Mouse (Mus musculus) MEL (cell line): ENCODE data around the gene Sept9. TPM values are rescaled to one million over a fixed set of nuclear protein-coding genes. Genes with fewer than 3 reads are reported as not detected.

Experiments used
- DNase-seq: peaks from one replicate; pipeline ENCODE4 v3.0.0; 2011; ENCODE audit warnings: low read depth, low spot score
- H3K27ac ChIP-seq: 2 replicates; pipeline ENCODE4 v1.5.1; 2012; ENCODE audit warnings: low read depth, mild to moderate bottlenecking, control low read depth, low read length, moderate library complexity; ENCODE audit not compliant: control insufficient read depth
- H3K27me3 ChIP-seq, 2 experiments: fragments of 150-350 bp in 1 of 2; sonication (generic) in 1 of 2; 2 replicates each; pipeline ENCODE4 v1.6.1; 2012; ENCODE audit warnings: low read length in 2 of 2, mild to moderate bottlenecking in 2 of 2, improper control_type of control experiment in 1 of 2, moderate library complexity in 1 of 2; ENCODE audit not compliant: insufficient read depth in 2 of 2, control insufficient read depth in 1 of 2
- H3K36me3 ChIP-seq, 2 experiments: 2 replicates each; pipeline ENCODE4 v1.6.1; 2012 to 2014; ENCODE audit warnings: low read length in 2 of 2, improper control_type of control experiment in 1 of 2, inconsistent platforms in 1 of 2, mild to moderate bottlenecking in 1 of 2; ENCODE audit not compliant: insufficient read depth in 2 of 2, control insufficient read depth in 1 of 2
- H3K4me1 ChIP-seq, 2 experiments: fragments of 150-350 bp in 1 of 2; sonication (generic) in 1 of 2; 2 replicates each; pipeline ENCODE4 v1.6.1; 2012; ENCODE audit warnings: low read length in 2 of 2, improper control_type of control experiment in 1 of 2, mild to moderate bottlenecking in 1 of 2; ENCODE audit not compliant: insufficient read depth in 2 of 2, control insufficient read depth in 1 of 2
- H3K4me3 ChIP-seq, 2 experiments: fragments of 150-350 bp in 1 of 2; sonication (generic) in 1 of 2; 2 replicates each; pipeline ENCODE4 v1.5.1; 2012; ENCODE audit warnings: low read depth in 2 of 2, low read length in 2 of 2, mild to moderate bottlenecking in 2 of 2, moderate library complexity in 2 of 2, control low read depth in 1 of 2, improper control_type of control experiment in 1 of 2; ENCODE audit not compliant: control insufficient read depth in 1 of 2, insufficient read depth in 1 of 2
- H3K79me2 ChIP-seq: 2 replicates; pipeline ENCODE4 v1.6.1; 2012; ENCODE audit warnings: mild to moderate bottlenecking, low read length, moderate library complexity; ENCODE audit not compliant: control insufficient read depth, poor library complexity, insufficient read depth
- H3K9ac ChIP-seq: 2 replicates; pipeline ENCODE4 v1.6.1; 2012; ENCODE audit warnings: low read depth, mild to moderate bottlenecking, control low read depth, low read length, moderate library complexity; ENCODE audit not compliant: control insufficient read depth, poor library complexity, severe bottlenecking
- H3K9me3 ChIP-seq: fragments of 150-350 bp; sonication (generic); replicated peaks from 2 replicates; pipeline ENCODE4 v1.6.1; 2012; ENCODE audit warnings: mild to moderate bottlenecking, low read length, improper control_type of control experiment, moderate library complexity; ENCODE audit not compliant: insufficient read depth
- BHLHE40 ChIP-seq: IDR thresholded peaks from 2 replicates; pipeline ENCODE4 v1.6.1; 2012; ENCODE audit warnings: low read depth, mild to moderate bottlenecking, inconsistent platforms, low read length, improper control_type of control experiment, borderline replicate concordance
- CHD1 ChIP-seq: IDR thresholded peaks from 2 replicates; pipeline ENCODE4 v1.6.1; 2012; ENCODE audit warnings: low read depth, mild to moderate bottlenecking, inconsistent platforms, low read length, improper control_type of control experiment
- CHD2 ChIP-seq: IDR thresholded peaks from 2 replicates; pipeline ENCODE4 v1.6.1; 2011; ENCODE audit warnings: low read length, improper control_type of control experiment
- E2F4 ChIP-seq: IDR thresholded peaks from 2 replicates; pipeline ENCODE4 v1.6.1; 2011; ENCODE audit warnings: low read depth, low read length, improper control_type of control experiment, borderline replicate concordance
- ELF1 ChIP-seq: IDR thresholded peaks from 2 replicates; pipeline ENCODE4 v1.6.1; 2014; ENCODE audit warnings: low read depth, mild to moderate bottlenecking, inconsistent platforms, low read length, improper control_type of control experiment, moderate library complexity
- EP300 ChIP-seq, 2 experiments: IDR thresholded peaks; 2 replicates each; pipeline ENCODE4 v1.6.1; 2011; ENCODE audit warnings: improper control_type of control experiment in 2 of 2, low read length in 2 of 2, low read depth in 1 of 2, mild to moderate bottlenecking in 1 of 2
- GABPA ChIP-seq: IDR thresholded peaks from 2 replicates; pipeline ENCODE4 v1.6.1; 2012; ENCODE audit warnings: low read depth, mild to moderate bottlenecking, inconsistent platforms, low read length, improper control_type of control experiment, moderate library complexity
- HCFC1 ChIP-seq: IDR thresholded peaks from 2 replicates; pipeline ENCODE4 v1.6.1; 2012; ENCODE audit warnings: low read depth, mild to moderate bottlenecking, inconsistent platforms, low read length, improper control_type of control experiment, moderate library complexity
- JUND ChIP-seq: IDR thresholded peaks from 2 replicates; pipeline ENCODE4 v1.6.1; 2011; ENCODE audit warnings: low read depth, mild to moderate bottlenecking, improper control_type of control experiment, low read length
- MAFK ChIP-seq: IDR thresholded peaks from 2 replicates; pipeline ENCODE4 v1.6.1; 2011; ENCODE audit warnings: low read depth, mild to moderate bottlenecking, low read length, improper control_type of control experiment, borderline replicate concordance
- MAX ChIP-seq: IDR thresholded peaks from 2 replicates; pipeline ENCODE4 v1.6.1; 2011; ENCODE audit warnings: low read length, improper control_type of control experiment
- MEF2A ChIP-seq: IDR thresholded peaks from 2 replicates; pipeline ENCODE4 v1.6.1; 2014; ENCODE audit warnings: low read depth, mild to moderate bottlenecking, inconsistent platforms, low read length, improper control_type of control experiment; ENCODE audit not compliant: poor library complexity, insufficient replicate concordance, severe bottlenecking; ENCODE audit errors: extremely low read depth
- MYB ChIP-seq: IDR thresholded peaks from 2 replicates; pipeline ENCODE4 v1.6.1; 2011; ENCODE audit warnings: mild to moderate bottlenecking, low read depth, low read length, improper control_type of control experiment
- MYC ChIP-seq: IDR thresholded peaks from 2 replicates; pipeline ENCODE4 v1.6.1; 2011; ENCODE audit warnings: low read depth, mild to moderate bottlenecking, low read length, improper control_type of control experiment, moderate library complexity
- NRF1 ChIP-seq: IDR thresholded peaks from 2 replicates; pipeline ENCODE4 v1.6.1; 2014; ENCODE audit warnings: low read depth, mild to moderate bottlenecking, inconsistent platforms, low read length, improper control_type of control experiment, moderate library complexity; ENCODE audit not compliant: poor library complexity, insufficient read depth, severe bottlenecking
- POLR2A ChIP-seq, 2 experiments: IDR thresholded peaks; 2 replicates each; pipeline ENCODE4 v1.6.1; 2011 to 2012; ENCODE audit warnings: low read length in 2 of 2, mild to moderate bottlenecking in 2 of 2, control low read depth in 1 of 2, improper control_type of control experiment in 1 of 2, low read depth in 1 of 2, moderate library complexity in 1 of 2; ENCODE audit not compliant: control insufficient read depth in 1 of 2, insufficient read depth in 1 of 2, poor library complexity in 1 of 2
- POLR2AphosphoS5 ChIP-seq: IDR thresholded peaks from 2 replicates; pipeline ENCODE4 v1.6.1; 2012; ENCODE audit warnings: low read depth, borderline replicate concordance, mild to moderate bottlenecking, inconsistent platforms, low read length, moderate library complexity, mixed read lengths
- RCOR1 ChIP-seq: IDR thresholded peaks from 2 replicates; pipeline ENCODE4 v1.6.1; 2012; ENCODE audit warnings: low read depth, mild to moderate bottlenecking, inconsistent platforms, low read length, improper control_type of control experiment
- SIN3A ChIP-seq: IDR thresholded peaks from 2 replicates; pipeline ENCODE4 v1.6.1; 2012; ENCODE audit warnings: low read length, improper control_type of control experiment, inconsistent platforms
- TCF12 ChIP-seq: IDR thresholded peaks from 2 replicates; pipeline ENCODE4 v1.6.1; 2014; ENCODE audit warnings: low read depth, mild to moderate bottlenecking, inconsistent platforms, low read length, improper control_type of control experiment, moderate library complexity
- USF2 ChIP-seq, 2 experiments: IDR thresholded peaks; 2 replicates each; pipeline ENCODE4 v1.6.1; 2011 to 2012; ENCODE audit warnings: improper control_type of control experiment in 2 of 2, low read length in 2 of 2, borderline replicate concordance in 1 of 2, inconsistent platforms in 1 of 2, low read depth in 1 of 2, mild to moderate bottlenecking in 1 of 2; ENCODE audit not compliant: insufficient read depth in 1 of 2
- ZMIZ1 ChIP-seq: IDR thresholded peaks from 2 replicates; pipeline ENCODE4 v1.6.1; 2012; ENCODE audit warnings: low read depth, mild to moderate bottlenecking, inconsistent platforms, low read length, improper control_type of control experiment, moderate library complexity
- ZNF384 ChIP-seq: IDR thresholded peaks from 2 replicates; pipeline ENCODE4 v1.6.1; 2012; ENCODE audit warnings: low read depth, mild to moderate bottlenecking, inconsistent platforms, low read length, improper control_type of control experiment
- polyA plus RNA-seq, 2 experiments: library from polyadenylated mRNA; stranded (reverse) in 1 of 2; unstranded in 1 of 2; fragments of >175 nt in 1 of 2; fragments of >200 nt in 1 of 2; gene quantifications; 2 replicates each; pipeline versions ENCODE4 v1.2.1 to v1.2.4; 2012; ENCODE audit warnings: low replicate concordance in 2 of 2, low read depth in 1 of 2; ENCODE audit not compliant: insufficient read length in 2 of 2, insufficient read depth in 1 of 2, missing spikeins in 1 of 2
- total RNA-seq: library from RNA; depleted of rRNA; stranded (reverse); fragments of 300-350 nt; gene quantifications from 2 replicates; pipeline ENCODE4 v1.2.3, GENCODE M21; 2012

Gene Sept9
- total and polyA plus RNA-seq, 3 experiments = 49.7 to 196 (median 163) TPM

- no peak overlapping the region for H3K27ac ChIP-seq
- no peak for DNase-seq
- no peaks in the 10 kb centered on the region; a peak in 1 of 4 replicates for H3K27me3 ChIP-seq
- H3K4me3 ChIP-seq = no peak overlapping the region
- H3K4me1 ChIP-seq = peaks cover under 1 to 32% of the 10 kb centered on the region in 2 experiments
- peaks cover 4% of the 10 kb centered on the region; the same call in 1 of the 2 replicates for H3K79me2 ChIP-seq
- H3K9me3 ChIP-seq = no peaks in the 10 kb centered on the region
- no peak overlapping the region for H3K9ac ChIP-seq
- H3K36me3 ChIP-seq = peaks cover 0 to 6% of the 10 kb centered on the region in 2 experiments; a peak in 1 of 4 replicates
- TF ChIP-seq RCOR1 = no peak
- no peak for TF ChIP-seq MAFK
- TF ChIP-seq USF2 (IDR thresholded peaks at IDR 0.05; ENCODE audit: borderline replicate concordance in 1 of 2, insufficient read depth in 1 of 2, low read depth in 1 of 2, low read length in 2 of 2) = no peak
- no peak for TF ChIP-seq ZNF384
- no peak for TF ChIP-seq NRF1
- TF ChIP-seq CHD1 = no peak
- no peak for TF ChIP-seq CHD2
- no peak for TF ChIP-seq ZMIZ1
- no peak for TF ChIP-seq MYC
- no peak for TF ChIP-seq SIN3A
- no peak for TF ChIP-seq HCFC1
- TF ChIP-seq MEF2A = no peak
- TF ChIP-seq GABPA = no peak
- TF ChIP-seq, all 39 proteins: peak for 0
Observed at GRCm38 (mm10) chr11:117268304-117268956, 69.0 kb downstream of the Sept9 start.

- peaks cover 0 to 25% of the 10 kb centered on the region in 2 experiments; a peak in 2 of 4 replicates for H3K4me1 ChIP-seq
- H3K9ac ChIP-seq = no peak overlapping the region
- H3K9me3 ChIP-seq = no peaks in the 10 kb centered on the region
- no peak overlapping the region for H3K4me3 ChIP-seq
- H3K79me2 ChIP-seq = peaks cover 4% of the 10 kb centered on the region; the same call in 1 of the 2 replicates
- no peak overlapping the region for H3K27ac ChIP-seq
- no peak for DNase-seq
- H3K27me3 ChIP-seq = no peaks in the 10 kb centered on the region; a peak in 1 of 4 replicates
- H3K36me3 ChIP-seq = peaks cover 0 to 4% of the 10 kb centered on the region in 2 experiments; a peak in 1 of 4 replicates
- TF ChIP-seq EP300 (IDR thresholded peaks at IDR 0.05; ENCODE audit: low read depth in 1 of 2, low read length in 2 of 2) (no peak), MYB (no peak), RCOR1 (no peak), MAX (no peak), POLR2AphosphoS5 (no peak), POLR2A (IDR thresholded peaks at IDR 0.05; ENCODE audit: control insufficient read depth in 1 of 2, insufficient read depth in 1 of 2, low read depth in 1 of 2, low read length in 2 of 2, poor library complexity in 1 of 2) (no peak), MAFK (no peak), TCF12 (no peak), SIN3A (no peak), CHD1 (no peak), JUND (no peak), BHLHE40 (no peak), ELF1 (no peak), E2F4 (no peak), MYC (no peak)
- TF ChIP-seq, all 39 proteins: peak for 0
Observed at GRCm38 (mm10) chr11:117269053-117269702, 69.7 kb downstream of the Sept9 start.
